Mouse (Mus musculus): ENCODE measurements around the gene Stac2. TPM values are rescaled to one million over a fixed set of nuclear protein-coding genes. Genes with fewer than 3 reads are reported as not detected.

Gene Stac2
- total RNA-seq, 1 experiment from 2014 or later, result 1.9 TPM

DNA sequence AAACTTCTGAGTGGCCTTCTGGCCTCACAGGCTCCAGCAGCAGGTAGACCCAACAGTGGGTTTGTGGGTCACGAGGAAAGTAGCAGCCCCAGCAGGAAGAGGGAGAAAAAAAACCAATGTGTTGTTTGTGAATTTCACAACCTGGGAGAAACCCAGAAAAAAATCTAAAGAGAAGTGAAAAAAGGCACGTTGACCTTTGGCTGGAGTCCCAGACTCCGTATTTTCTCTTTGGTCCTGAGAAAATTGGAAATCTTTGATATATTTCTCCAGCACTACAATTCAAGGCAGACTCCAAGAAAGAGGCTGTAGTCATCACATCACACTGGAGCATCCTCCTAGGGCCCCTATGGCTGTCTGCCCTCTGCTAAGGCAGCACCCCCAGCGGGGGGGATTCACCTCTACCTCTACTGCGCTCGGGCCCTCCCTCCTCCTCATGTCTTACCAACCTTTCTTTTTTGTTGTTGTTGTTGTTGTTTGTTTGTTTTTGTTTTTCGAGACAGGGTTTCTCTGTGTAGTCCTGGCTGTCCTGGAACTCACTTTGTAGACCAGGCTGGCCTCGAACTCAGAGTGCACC is 55.8 kb downstream of the Stac2 start:
- no peak for DNase-seq

- no peak for DNase-seq
Measured at GRCm38 (mm10) chr11:97996691-97997090, 56.6 kb downstream of the Stac2 start.

DNA sequence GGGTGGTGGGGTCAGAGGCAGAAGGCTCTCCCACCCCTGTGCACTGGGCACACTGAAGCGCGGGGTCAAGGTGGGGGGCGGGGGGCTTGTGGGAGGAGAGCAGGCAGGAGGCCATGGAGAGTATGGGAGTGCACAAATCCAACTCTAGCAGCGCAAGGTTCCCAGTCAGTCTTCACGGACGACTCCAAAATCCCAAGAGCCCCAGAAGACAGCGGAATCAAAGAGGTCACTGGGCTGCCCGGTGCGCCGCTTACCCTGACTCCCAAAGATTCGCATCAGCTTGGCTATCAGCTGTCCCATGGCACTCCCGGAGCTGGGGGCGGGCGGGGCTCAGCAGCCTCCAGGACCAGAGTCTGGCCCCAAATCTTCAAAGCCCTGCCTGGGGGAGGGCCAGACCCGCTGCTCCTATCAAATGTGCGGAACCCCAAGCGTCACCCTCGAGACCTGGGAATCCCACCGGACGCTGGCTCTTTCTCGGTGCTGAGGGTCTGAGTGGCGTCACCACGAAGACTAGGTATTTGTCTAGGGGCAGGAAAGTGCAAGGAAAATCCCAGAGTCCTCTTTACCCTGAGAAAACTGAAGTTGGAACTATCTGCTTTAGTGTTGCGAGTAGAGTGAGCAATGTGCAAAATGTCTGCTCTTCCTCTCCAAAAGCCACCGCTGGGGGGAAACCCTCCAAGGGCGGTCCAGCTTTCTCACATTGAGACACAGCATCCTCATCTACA is 57.5 kb downstream of the Stac2 start, which contains the start of gene Arl5c:
Gene Arl5c (minus strand): TSS at position 618 of the 725 bp plus-strand sequence.
- no peak for DNase-seq

DNA sequence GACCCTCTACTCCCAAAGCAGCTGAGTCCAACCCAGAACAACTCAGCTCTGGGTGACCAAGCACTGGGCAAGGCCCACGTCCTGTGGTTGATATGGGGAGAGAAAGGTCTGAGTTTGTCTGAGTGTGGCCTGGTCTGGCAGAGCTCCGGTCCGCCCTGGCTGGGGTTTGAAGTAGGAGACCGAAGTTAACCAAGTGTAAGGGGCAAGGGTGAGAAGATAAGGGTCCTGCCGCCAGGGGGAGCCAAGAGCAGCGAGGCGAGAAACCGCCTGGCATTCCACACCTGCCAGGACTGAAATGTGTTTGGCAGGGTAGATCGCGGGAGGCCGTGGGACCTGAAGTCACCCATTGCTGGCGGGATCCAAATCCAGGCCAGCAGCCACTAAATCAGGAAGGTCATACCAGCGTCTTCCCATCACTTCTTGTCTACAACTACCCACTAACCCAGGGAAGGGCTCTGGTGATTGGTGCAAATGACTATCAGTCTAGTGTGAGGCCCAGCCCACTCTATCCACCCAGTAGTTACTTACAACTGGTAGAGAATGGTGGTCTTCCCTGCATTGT is 58.6 kb downstream of the Stac2 start:
- peak; percentile 85 for DNase-seq

DNA sequence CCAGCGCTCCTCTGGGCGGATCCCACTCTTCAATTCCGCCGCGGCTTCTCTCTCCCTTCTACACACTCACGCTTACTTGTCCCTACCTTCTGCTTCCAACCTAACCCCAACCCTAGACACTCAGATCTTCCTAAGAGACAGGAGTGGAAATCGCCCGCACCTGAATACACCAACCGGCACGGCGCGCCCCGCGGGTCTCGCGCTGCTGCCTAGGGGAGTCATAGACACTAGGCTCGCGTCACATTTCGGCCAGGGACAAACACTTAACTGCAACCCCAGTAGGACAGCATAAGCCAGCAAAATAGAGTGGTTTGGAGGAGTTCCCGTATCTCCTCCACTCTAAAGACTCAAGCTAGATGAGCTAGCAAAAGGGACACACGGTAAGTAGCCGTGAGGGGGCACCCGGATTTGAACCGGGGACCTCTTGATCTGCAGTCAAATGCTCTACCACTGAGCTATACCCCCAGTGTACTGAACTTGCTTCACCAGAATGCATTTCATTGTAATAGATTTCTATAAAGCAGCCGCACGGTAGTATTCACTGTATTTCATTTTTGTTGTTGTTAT is 64.6 kb downstream of the Stac2 start:
- peak; percentile 89 for DNase-seq

- peak; percentile 91 for DNase-seq
Measured at GRCm38 (mm10) chr11:97987551-97988526, 65.4 kb downstream of the Stac2 start.

DNA sequence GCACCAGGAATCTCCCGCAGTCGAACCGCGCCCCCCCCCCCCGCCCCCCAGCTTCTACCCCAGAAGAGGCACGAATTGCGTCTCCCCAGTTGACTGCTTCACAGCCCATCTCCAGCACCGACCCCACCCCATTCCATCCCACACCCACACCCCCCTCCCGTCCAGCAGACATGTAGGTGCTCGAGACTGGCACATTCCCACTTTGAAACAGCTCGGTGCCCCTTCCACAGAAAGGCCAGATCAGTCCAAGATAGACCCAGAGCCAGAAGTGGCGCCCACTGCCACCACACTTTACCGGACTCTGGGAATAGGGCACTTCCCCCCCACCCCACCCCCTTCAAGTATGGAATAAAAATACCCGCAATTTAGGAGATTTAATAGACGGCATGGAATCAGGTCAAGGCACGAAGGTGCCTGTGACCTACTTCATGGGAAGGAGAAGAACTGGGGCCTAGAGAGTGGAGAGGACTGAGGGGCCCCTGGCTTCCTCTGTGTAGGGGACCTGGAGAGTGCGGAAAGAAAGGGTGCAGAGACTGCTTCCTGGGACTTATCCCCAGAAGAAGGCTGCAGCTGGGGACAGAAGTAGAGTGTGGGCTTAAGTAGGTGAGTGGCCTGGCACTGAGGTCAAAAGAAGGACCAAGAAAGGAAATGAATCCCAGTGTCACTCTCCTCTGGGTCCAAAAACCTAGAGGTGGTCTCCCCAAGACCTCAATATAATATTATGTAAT is 66.4 kb downstream of the Stac2 start:
- DNase-seq, result no peak

Small RNA genes within 50 kb of the gene (microRNA-seq; reads per million reads assigned to microRNA genes)
- 0 reads per million in 2 experiments for gene Gm27597

Other genes starting within 250 kb of the Stac2 start
- gene B230217C12Rik, start 212.7 kb downstream of the Stac2 start, total RNA-seq (2021), result 5.1 and 5.5 TPM in 2 replicates
- gene Fbxo47, start 169.3 kb downstream of the Stac2 start, total RNA-seq (2021), result 1.2 TPM in 1 of 2 replicates, not detected in the other
- 13.4 and 20.9 TPM in 2 replicates for gene Plxdc1, start 67.0 kb downstream of the Stac2 start, total RNA-seq (2021)
- gene Arl5c, start 57.3 kb downstream of the Stac2 start, total RNA-seq (2021), result 0.79 TPM in 1 of 2 replicates, not detected in the other
- gene Cacnb1, start 30.4 kb downstream of the Stac2 start, total RNA-seq (2021), result 7.4 and 10.4 TPM in 2 replicates
- 1,136 and 1,344 TPM in 2 replicates for gene Rpl19, start 26.8 kb downstream of the Stac2 start, total RNA-seq (2021)
- 27.0 and 41.7 TPM in 2 replicates for gene Fbxl20, start 96.9 kb upstream of the Stac2 start, total RNA-seq (2021)
- gene Med1, start 139.8 kb upstream of the Stac2 start, total RNA-seq (2021), result 75.4 and 86.1 TPM in 2 replicates
- gene Cdk12, start 149.6 kb upstream of the Stac2 start, total RNA-seq (2021), result 49.5 and 51.7 TPM in 2 replicates

Data from adrenal gland, postnatal 25 days (tissue).